Mouse (Mus musculus) kidney, adult 8-10 months (tissue): Measurements from ENCODE around the gene Pdf.
"Not testable (repeated sequence)": the region's sequence is repeated elsewhere in the genome, so short reads cannot be mapped to it uniquely, and the experiment has no call there.

Experiments
- DNase-seq, 2 experiments: peaks; one replicate each; pipeline ENCODE4 v3.0.0; 2022

Gene Pdf

GRCm38 (mm10) chr8:107035641-107036040, 12.8 kb downstream of the Pdf start:
- DNase-seq = no peak

- DNase-seq = not testable (repeated sequence)
Observed at GRCm38 (mm10) chr8:107033609-107034008, 14.8 kb downstream of the Pdf start.

- DNase-seq = no peak
Observed at GRCm38 (mm10) chr8:107031577-107032090, 16.8 kb downstream of the Pdf start.

- peak; percentile 97 to 99 for DNase-seq
Observed at GRCm38 (mm10) chr8:107030650-107031576, 17.5 kb downstream of the Pdf start, which contains the start of gene Vps4a. Gene Vps4a, plus strand, starts transcription at chr8:107031222.

- DNase-seq = no peak
Observed at GRCm38 (mm10) chr8:107030058-107030457, 18.4 kb downstream of the Pdf start.

GRCm38 (mm10) chr8:107029310-107029709, 19.1 kb downstream of the Pdf start:
- no peak for DNase-seq

- DNase-seq = no peak
Observed at GRCm38 (mm10) chr8:107023479-107023878, 24.9 kb downstream of the Pdf start.

- no peak for DNase-seq
Observed at GRCm38 (mm10) chr8:107014915-107015314, 33.5 kb downstream of the Pdf start.

GRCm38 (mm10) chr8:107012666-107013065, 35.7 kb downstream of the Pdf start:
- DNase-seq = no peak

- DNase-seq = no peak
Observed at GRCm38 (mm10) chr8:107007795-107008194, 40.6 kb downstream of the Pdf start.

- peak; percentile 76 to 91 for DNase-seq
Observed at GRCm38 (mm10) chr8:107002532-107002931, 45.9 kb downstream of the Pdf start.

GRCm38 (mm10) chr8:106999068-106999467, 49.3 kb downstream of the Pdf start:
- no peak for DNase-seq

GRCm38 (mm10) chr8:106997416-106997815, 51.0 kb downstream of the Pdf start:
- DNase-seq = no peak

GRCm38 (mm10) chr8:106996339-106996738, 52.1 kb downstream of the Pdf start:
- DNase-seq = not testable (repeated sequence)
